Mouse (Mus musculus): ENCODE results near the gene Tmem53.

The Tmem53 gene

DNA sequence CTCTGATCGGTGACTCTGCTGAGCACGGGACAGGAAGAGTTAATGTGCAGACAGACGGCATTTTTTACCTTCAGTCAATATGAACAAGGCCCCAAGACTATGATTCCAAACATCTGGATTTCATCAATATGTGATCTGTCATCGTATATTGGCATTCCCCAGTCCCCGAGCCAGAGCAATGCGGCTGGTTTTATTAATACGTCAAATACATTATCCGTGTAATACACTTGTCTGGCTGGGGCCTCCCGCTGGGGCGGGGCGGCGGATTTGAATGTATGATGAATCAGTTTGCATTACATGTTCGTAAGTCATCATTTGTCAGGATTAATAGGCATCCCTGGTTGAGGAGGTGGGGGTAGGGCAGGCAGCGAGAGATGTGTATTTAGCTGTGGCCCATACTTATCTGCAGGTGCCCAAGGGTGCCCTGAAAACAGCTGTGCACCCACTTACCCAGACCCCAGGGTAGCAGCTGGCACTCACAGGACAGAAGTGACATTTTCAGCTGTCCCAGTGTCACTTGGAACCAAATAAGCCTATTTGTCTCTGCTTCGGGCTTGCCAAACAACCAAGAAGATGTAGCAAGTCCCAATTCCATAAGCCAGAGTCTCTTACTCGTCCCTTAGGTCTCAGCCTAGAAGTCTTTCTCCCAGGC is 63.2 kb downstream of the Tmem53 start:
- no peak for DNase-seq (ENCODE audit: low spot score)

DNA sequence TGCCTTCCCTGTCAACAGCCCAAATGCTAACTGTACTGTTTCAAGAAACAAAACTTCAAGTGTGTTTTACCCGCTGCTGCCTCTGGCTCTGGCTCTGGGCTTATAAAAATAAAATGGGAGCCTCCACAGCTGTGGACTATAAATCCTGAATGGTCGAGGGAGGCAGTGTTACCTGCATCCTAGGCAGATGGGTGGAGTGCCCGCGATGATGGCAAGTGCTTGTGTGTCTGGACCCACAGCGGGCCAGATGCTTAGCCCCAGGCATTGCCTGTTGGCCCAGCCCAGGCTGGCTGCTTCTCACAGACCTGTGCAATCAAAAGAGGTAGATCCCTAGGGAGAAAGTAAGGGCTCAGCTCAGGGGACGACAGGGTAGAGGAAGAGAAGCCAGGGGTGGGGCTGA is 65.0 kb downstream of the Tmem53 start:
- DNase-seq (ENCODE audit: low spot score): no peak

DNA sequence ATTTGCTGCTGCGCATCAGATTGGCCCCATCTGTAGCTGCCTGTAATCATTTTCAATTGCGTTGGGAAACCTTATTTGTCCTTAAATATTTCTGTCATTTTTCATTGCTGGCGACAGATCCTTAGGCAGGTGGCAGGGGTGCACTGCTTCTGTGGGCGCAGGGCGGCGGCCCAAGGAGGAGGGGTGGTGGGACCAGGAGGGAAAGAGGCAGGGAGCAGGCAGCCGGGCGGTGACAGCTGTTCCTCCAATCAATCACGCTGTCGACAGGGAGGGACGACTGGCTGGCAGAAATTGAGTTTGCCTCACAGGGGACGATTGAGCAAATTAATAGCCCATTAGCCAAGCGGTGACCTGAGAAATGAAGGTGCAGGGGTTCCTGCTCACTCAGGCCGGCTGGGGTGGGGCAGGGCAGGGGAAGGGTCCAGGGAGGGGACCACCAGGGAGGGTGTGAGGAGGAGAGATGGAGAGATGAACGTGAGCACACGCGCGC is 66.0 kb downstream of the Tmem53 start:
- DNase-seq (ENCODE audit: low spot score): no peak

Data from adipocyte (in vitro differentiated cells).